In genomic region chr1:87740584-87741290, GRCm38 (mm10) we compare ENCODE assay signal across 17 mouse cellular contexts. TPM values are rescaled to one million over a fixed set of nuclear protein-coding genes. Genes with fewer than 3 reads are reported as not detected.
DNase-seq lines count a peak whose midpoint lies in the region; TF ChIP-seq lines count a peak whose summit lies in the region.
"Had no signal": no experiment of that assay in that cellular context is flagged by ENCODE, and none has a peak within 500 bp of the region (broad histone marks: within the 10 kb centered on the region; RNA-seq: fewer than 3 reads in every experiment).

No protein-coding gene starts in this region.

- TF ChIP-seq CTCF in gastrocnemius, adult 2 months (IDR thresholded peaks at IDR 0.05) = peak; percentile 58
- TF ChIP-seq CTCF in left cerebral cortex, adult 2 months (IDR thresholded peaks at IDR 0.05) = peak; percentile 61

- TF ChIP-seq POLR2A in myocyte (IDR thresholded peaks at IDR 0.05; ENCODE audit: insufficient read length, low read depth) = no peak

- H3K27ac ChIP-seq in gastrocnemius, adult 2 months = peak overlapping the region; percentile 71
- H3K27ac ChIP-seq in left cerebral cortex, adult 2 months = peak overlapping the region; percentile 74
- H3K27ac ChIP-seq: hindbrain, embryonic 10.5 days; intestine, embryonic 15.5 days; liver, embryonic 13.5 days had no signal

- H3K4me3 ChIP-seq in gastrocnemius, adult 2 months = peak overlapping the region; percentile 46
- no peak overlapping the region for H3K4me3 ChIP-seq in left cerebral cortex, adult 2 months
- H3K4me3 ChIP-seq in myocyte = no peak overlapping the region
- H3K4me3 ChIP-seq: hindbrain, embryonic 10.5 days; intestine, embryonic 15.5 days; liver, embryonic 13.5 days had no signal

- DNase-seq in gastrocnemius, adult 2 months = no peak
- no peak for DNase-seq in gastrocnemius, postnatal 36 days
- DNase-seq in left cerebral cortex, adult 2 months (ENCODE audit: extremely low spot score in 1 of 2, low spot score in 2 of 2) = no peak
- no peak for DNase-seq in left cerebral cortex, postnatal 10 days (ENCODE audit: extremely low spot score in 1 of 2, low spot score in 2 of 2)
- peak; percentile 83 for DNase-seq in NIH3T3 (ENCODE audit: low read depth)
- DNase-seq in neural tube, embryonic 10.5 days (ENCODE audit: extremely low spot score, low spot score) = no peak
- no peak for DNase-seq in urinary bladder, postnatal 10 days (ENCODE audit: low spot score)
- DNase-seq: cerebellum, adult 11 months; cerebellum, postnatal 25 days; kidney, postnatal 10 days; liver, embryonic 13.5 days; lung, postnatal 14 days; right cerebral cortex, postnatal 25 days had no signal

- intact Hi-C loops in gastrocnemius, adult 2 months (cut with DNase I) = no loop called here
- intact Hi-C loops in gastrocnemius, postnatal 36 days (cut with DNase I) = no loop called here
- intact Hi-C loops in left cerebral cortex, adult 2 months (cut with DNase I) = no loop called here
- intact Hi-C loops in left cerebral cortex, postnatal 10 days (cut with DNase I) = no loop called here

- H3K36me3 ChIP-seq in myocyte (ENCODE audit: control insufficient read depth, insufficient read depth) = no peaks in the 10 kb centered on the region
- H3K36me3 ChIP-seq: hindbrain, embryonic 10.5 days; intestine, embryonic 15.5 days; liver, embryonic 13.5 days had no signal

- no peak overlapping the region for H3ac ChIP-seq in myocyte (ENCODE audit: control insufficient read depth, insufficient read length)

- no peaks in the 10 kb centered on the region for H3K79me2 ChIP-seq in myocyte (ENCODE audit: control insufficient read depth, insufficient read depth)

- H3K27me3 ChIP-seq in myocyte (ENCODE audit: control insufficient read depth, insufficient read depth, insufficient read length) = no peaks in the 10 kb centered on the region
- H3K27me3 ChIP-seq: intestine, embryonic 15.5 days; liver, embryonic 13.5 days had no signal

- H3K4me2 ChIP-seq in myocyte (ENCODE audit: low read depth) = peak overlapping the region; percentile 35
- H3K4me2 ChIP-seq: heart, embryonic 11.5 days; intestine, embryonic 15.5 days; liver, embryonic 13.5 days had no signal

TF ChIP-seq in myocyte, 11 proteins besides CTCF, POLR2A, EP300 and RAD21:
- TF ChIP-seq MAX (IDR thresholded peaks at IDR 0.05; ENCODE audit: low read depth) (no peak), MYOD1 (IDR thresholded peaks at IDR 0.05; ENCODE audit: control insufficient read depth in 1 of 3, insufficient read length in 2 of 3, low read depth in 2 of 3) (no peak)
TF ChIP-seq in myocyte: peak in this region for 0.

RNA-seq across cellular contexts. Expression of gene Atg16l1, which starts 14.9 kb away (rescaled TPM):
- total RNA-seq in gastrocnemius, adult 2 months (2021) = 10 to 100 TPM; 16.3 to 18.7 TPM
- 10 to 100 TPM; 13.8 to 16.3 TPM for total RNA-seq in gastrocnemius, postnatal 36 days (2021)
- total RNA-seq in left cerebral cortex, adult 2 months (2021) = 10 to 100 TPM; 69.1 to 69.5 TPM
- 10 to 100 TPM; 68.3 to 71.0 TPM for total RNA-seq in left cerebral cortex, postnatal 10 days (2021)
- polyA plus RNA-seq in myocyte (2012; fragmentation: generic; extraction: Trizol) = 21.8 TPM
